Mouse (Mus musculus) heart, adult 2 months (tissue): ENCODE measurements around the gene Parva. TPM values are rescaled to one million over a fixed set of nuclear protein-coding genes. Genes with fewer than 3 reads are reported as not detected.

ENCODE experiments used
- DNase-seq, 2 experiments: peaks; one replicate each; pipeline ENCODE4 v3.0.0; 2021
- H3K27ac ChIP-seq: fragments of 200-600 bp; 2 replicates; pipeline ENCODE4 v1.8.1; 2022
- H3K27me3 ChIP-seq: fragments of 200-500 bp; 2 replicates; pipeline ENCODE4 v1.6.1; 2012; ENCODE audit warnings: mild to moderate bottlenecking, low read length, inconsistent platforms, mixed read lengths; ENCODE audit not compliant: control insufficient read depth, insufficient read depth
- H3K36me3 ChIP-seq: fragments of 200-500 bp; 2 replicates; pipeline ENCODE4 v1.6.1; 2012; ENCODE audit warnings: low read length, inconsistent platforms; ENCODE audit not compliant: control insufficient read depth, insufficient read depth
- H3K4me1 ChIP-seq: fragments of 200-500 bp; 2 replicates; pipeline ENCODE4 v1.6.1; 2011; ENCODE audit warnings: low read length; ENCODE audit not compliant: control insufficient read depth, insufficient read depth
- H3K4me3 ChIP-seq: fragments of 200-600 bp; 2 replicates; pipeline ENCODE4 v1.8.1; 2022
- H3K79me2 ChIP-seq: fragments of 200-500 bp; replicated peaks from 2 replicates; pipeline ENCODE4 v1.6.1; 2012; ENCODE audit warnings: mild to moderate bottlenecking, inconsistent platforms, low read length, moderate library complexity, mixed read lengths; ENCODE audit not compliant: control insufficient read depth, insufficient read depth
- H3K9ac ChIP-seq: fragments of 200-500 bp; 2 replicates; pipeline ENCODE4 v1.6.1; 2012; ENCODE audit warnings: low read depth, mild to moderate bottlenecking, control low read depth, inconsistent platforms, low read length, mixed read lengths
- CTCF ChIP-seq: fragments of 200-600 bp; IDR thresholded peaks from 2 replicates; pipeline ENCODE4 v1.8.1; 2022; ENCODE audit warnings: antibody characterized with exemption, mild to moderate bottlenecking, moderate library complexity
- EP300 ChIP-seq: fragments of 200-500 bp; IDR thresholded peaks from 2 replicates; pipeline ENCODE4 v1.6.1; 2011; ENCODE audit warnings: low read depth, low read length, control low read depth; ENCODE audit not compliant: insufficient read depth
- POLR2A ChIP-seq: fragments of 200-500 bp; IDR thresholded peaks from 2 replicates; pipeline ENCODE4 v1.6.1; 2011; ENCODE audit warnings: mild to moderate bottlenecking, low read depth, low read length, control low read depth; ENCODE audit not compliant: insufficient read depth
- WGBS: fragments of 180-500 bp; shearing (Covaris S2); methylation state at CpG from one replicate; pipeline ENCODE4 v1.1.7; 2018; 5-methylcytosine and 5-hydroxymethylcytosine counted together
- intact Hi-C: fragments of 180-260 bp; cut with DNase I; formaldehyde crosslinking; loops from one replicate; pipeline ENCODE4 v1.15.1; 2025
- polyA plus RNA-seq: library from polyadenylated mRNA; depleted of rRNA; stranded (reverse); fragments of >200 nt; gene quantifications from 2 replicates; pipeline ENCODE4 v1.2.3, GENCODE M21; 2012
- total RNA-seq, 2 experiments: library from RNA; stranded (reverse); gene quantifications; 2 replicates each; pipeline ENCODE4 v1.2.3; 2021

Gene Parva
- total and polyA plus RNA-seq, 3 experiments, result 30.7 to 45.5 (median 44.3) TPM

- intact Hi-C loops, result no loop called here
- 92% methylated on average over 8 of the region's 8 CpGs for WGBS
- Histone ChIP-seq H3K4me3 (no peak overlapping the region), H3K79me2 (peaks cover 7% of the 10 kb centered on the region), H3K36me3 (no peaks in the 10 kb centered on the region), H3K4me1 (peaks cover 8% of the 10 kb centered on the region), H3K9ac (no peak overlapping the region), H3K27ac (no peak overlapping the region), H3K27me3 (no peaks in the 10 kb centered on the region)
- TF ChIP-seq CTCF (no peak), EP300 (no peak), POLR2A (no peak)
- no peak for DNase-seq
Measured at GRCm38 (mm10) chr7:112449954-112450700, 22.8 kb downstream of the Parva start.

GRCm38 (mm10) chr7:112452471-112452870 lies 25.2 kb downstream of the Parva start:
- no peaks in the 10 kb centered on the region for H3K36me3 ChIP-seq
- H3K4me1 ChIP-seq, result peaks cover 9% of the 10 kb centered on the region; the same call in 1 of the 2 replicates
- H3K4me3 ChIP-seq, result no peak overlapping the region
- intact Hi-C loops, result no loop called here
- 65% methylated on average over 5 of the region's 5 CpGs for WGBS
- no peak for DNase-seq
- H3K27ac ChIP-seq, result no peak overlapping the region
- TF ChIP-seq EP300 (no peak), CTCF (no peak), POLR2A (no peak)
- H3K9ac ChIP-seq, result no peak overlapping the region
- no peaks in the 10 kb centered on the region for H3K27me3 ChIP-seq
- H3K79me2 ChIP-seq, result peaks cover 4% of the 10 kb centered on the region

GRCm38 (mm10) chr7:112453805-112454214 lies 26.5 kb downstream of the Parva start:
- Histone ChIP-seq H3K27ac (peak overlapping the region; percentile 20), H3K9ac (no peak overlapping the region), H3K79me2 (peaks cover 6% of the 10 kb centered on the region), H3K36me3 (no peaks in the 10 kb centered on the region), H3K27me3 (no peaks in the 10 kb centered on the region), H3K4me3 (no peak overlapping the region), H3K4me1 (peaks cover 12% of the 10 kb centered on the region)
- WGBS, result 38% methylated on average over 3 of the region's 3 CpGs
- peak in 1 of 2 experiments; percentile 15 for DNase-seq
- intact Hi-C loops, result no loop called here
- TF ChIP-seq POLR2A (no peak), EP300 (no peak), CTCF (no peak)

- no peaks in the 10 kb centered on the region for H3K27me3 ChIP-seq
- peaks cover 12% of the 10 kb centered on the region for H3K4me1 ChIP-seq
- 79% methylated on average over 6 of the region's 6 CpGs for WGBS
- peaks cover 7% of the 10 kb centered on the region for H3K79me2 ChIP-seq
- intact Hi-C loops, result no loop called here
- no peak for DNase-seq
- H3K9ac ChIP-seq, result no peak overlapping the region
- no peak for TF ChIP-seq EP300
- no peak for TF ChIP-seq CTCF
- TF ChIP-seq POLR2A, result no peak
- no peaks in the 10 kb centered on the region for H3K36me3 ChIP-seq
- peak overlapping the region; percentile 7 for H3K27ac ChIP-seq
- H3K4me3 ChIP-seq, result no peak overlapping the region
Measured at GRCm38 (mm10) chr7:112454380-112454779, 27.1 kb downstream of the Parva start.

DNA sequence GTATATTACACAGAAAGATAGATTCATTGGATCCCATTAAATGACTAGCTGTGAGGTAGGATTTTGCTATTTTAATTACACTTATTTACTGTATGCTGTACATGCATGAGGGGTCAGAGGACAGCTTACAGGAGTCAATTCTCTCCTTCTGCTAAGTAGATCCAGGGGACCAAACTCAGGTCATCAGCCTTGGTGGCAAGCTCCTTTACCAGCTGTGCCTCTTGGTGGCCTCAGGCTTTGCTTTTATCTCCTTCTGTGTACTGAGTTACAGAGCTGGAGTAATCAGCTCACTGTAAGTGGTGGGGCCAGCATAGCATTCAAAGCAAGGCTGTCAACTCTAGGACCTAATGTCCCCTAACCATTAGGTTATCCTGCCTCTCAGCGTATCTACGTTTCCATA lies 27.6 kb downstream of the Parva start:
- WGBS, result 81% methylated on average over 2 of the region's 2 CpGs
- H3K9ac ChIP-seq, result no peak overlapping the region
- DNase-seq, result no peak
- peaks cover 12% of the 10 kb centered on the region for H3K4me1 ChIP-seq
- TF ChIP-seq EP300 (no peak), POLR2A (no peak), CTCF (no peak)
- H3K27ac ChIP-seq, result no peak overlapping the region
- peaks cover 8% of the 10 kb centered on the region for H3K79me2 ChIP-seq
- intact Hi-C loops, result no loop called here
- no peaks in the 10 kb centered on the region for H3K36me3 ChIP-seq
- no peaks in the 10 kb centered on the region for H3K27me3 ChIP-seq
- H3K4me3 ChIP-seq, result no peak overlapping the region

DNA sequence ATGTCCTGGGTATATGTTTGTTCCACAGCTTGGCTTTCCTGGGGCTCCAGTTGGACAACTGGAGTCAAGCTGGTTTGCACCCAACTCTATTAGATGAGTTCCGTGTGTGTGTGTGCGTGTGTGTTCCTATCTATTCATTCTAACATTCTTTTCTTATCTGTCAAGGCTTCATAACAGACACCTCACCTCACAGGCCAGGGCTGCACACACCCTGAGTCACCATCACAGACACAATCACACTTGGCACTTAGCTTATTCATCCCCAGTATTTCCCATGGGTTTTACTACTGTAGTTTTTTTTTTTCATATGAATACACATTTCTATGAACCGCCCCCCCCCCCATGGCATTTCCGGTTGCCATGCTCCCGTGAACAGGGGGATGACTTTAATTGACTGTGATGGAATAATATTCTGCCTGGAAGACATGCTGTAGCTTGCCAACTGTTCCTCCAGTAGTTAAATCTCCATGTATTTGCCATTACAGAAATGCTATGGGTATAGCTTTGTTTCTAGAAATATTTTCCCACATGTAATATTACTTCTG lies 28.3 kb downstream of the Parva start:
- no peak for DNase-seq
- Histone ChIP-seq H3K27ac (no peak overlapping the region), H3K4me3 (no peak overlapping the region), H3K36me3 (no peaks in the 10 kb centered on the region), H3K9ac (no peak overlapping the region), H3K4me1 (peaks cover 12% of the 10 kb centered on the region), H3K79me2 (peaks cover 9% of the 10 kb centered on the region), H3K27me3 (no peaks in the 10 kb centered on the region)
- TF ChIP-seq CTCF (no peak), EP300 (no peak)
- 53% methylated on average over 5 of the region's 5 CpGs for WGBS
- intact Hi-C loops, result no loop called here
